Mouse (Mus musculus) cortical plate, adult 2 months (tissue): ENCODE data around the gene Bspry.

Experiments used
- CTCF ChIP-seq: fragments of 200-500 bp; IDR thresholded peaks from 2 replicates; pipeline ENCODE4 v1.5.1; 2011; ENCODE audit warnings: mild to moderate bottlenecking, control low read depth, low read length; ENCODE audit not compliant: insufficient read depth; ENCODE audit errors: extremely low read depth
- POLR2A ChIP-seq: fragments of 200-500 bp; IDR thresholded peaks from 2 replicates; pipeline ENCODE4 v1.6.1; 2011; ENCODE audit warnings: mild to moderate bottlenecking, low read length, control low read depth; ENCODE audit not compliant: insufficient read depth; ENCODE audit errors: extremely low read depth

DNA sequence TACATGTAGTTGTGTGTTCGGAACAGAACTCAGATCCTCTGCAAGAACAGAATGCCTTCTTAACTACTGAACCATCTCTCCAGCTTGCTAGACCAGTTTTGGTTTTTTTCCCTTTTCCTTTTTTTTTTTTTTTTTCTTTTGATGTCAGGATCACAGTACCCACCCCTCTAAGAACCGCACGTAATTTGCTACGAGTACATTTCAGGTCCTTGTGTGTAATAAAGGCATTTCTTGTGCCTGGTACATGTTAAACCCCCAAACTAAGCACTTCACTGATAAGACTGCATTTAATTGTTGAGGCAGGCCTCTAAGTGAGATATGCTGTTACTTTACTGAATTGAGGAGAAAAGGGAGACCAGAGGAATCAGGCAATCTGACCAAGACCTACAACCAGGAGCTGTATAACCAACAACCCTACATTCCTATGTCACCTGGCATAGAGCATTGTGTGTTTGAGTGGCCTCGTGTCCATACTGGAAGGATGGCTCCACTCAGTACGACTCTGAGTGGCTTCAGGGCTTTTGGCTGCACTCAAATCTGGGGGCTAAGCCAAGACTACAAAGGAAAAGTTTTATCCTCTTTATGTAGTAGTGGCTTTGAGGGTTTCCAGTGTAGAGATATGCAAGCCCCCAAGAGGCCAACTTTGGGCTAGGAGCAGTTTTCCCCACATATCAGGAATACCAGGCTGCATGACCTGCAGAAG is 2.2 kb upstream of the Bspry start:
- TF ChIP-seq POLR2A (no peak), CTCF (no peak)
